Mouse (Mus musculus) spleen, adult 12 weeks (tissue): ENCODE results near the gene Bcr.
"Not testable (repeated sequence)": the region's sequence is repeated elsewhere in the genome, so short reads cannot be mapped to it uniquely, and the experiment has no call there.

Experiments used
- DNase-seq: peaks from one replicate; pipeline ENCODE4 v3.0.0; 2022; ENCODE audit warnings: low spot score

Bcr gene

DNA sequence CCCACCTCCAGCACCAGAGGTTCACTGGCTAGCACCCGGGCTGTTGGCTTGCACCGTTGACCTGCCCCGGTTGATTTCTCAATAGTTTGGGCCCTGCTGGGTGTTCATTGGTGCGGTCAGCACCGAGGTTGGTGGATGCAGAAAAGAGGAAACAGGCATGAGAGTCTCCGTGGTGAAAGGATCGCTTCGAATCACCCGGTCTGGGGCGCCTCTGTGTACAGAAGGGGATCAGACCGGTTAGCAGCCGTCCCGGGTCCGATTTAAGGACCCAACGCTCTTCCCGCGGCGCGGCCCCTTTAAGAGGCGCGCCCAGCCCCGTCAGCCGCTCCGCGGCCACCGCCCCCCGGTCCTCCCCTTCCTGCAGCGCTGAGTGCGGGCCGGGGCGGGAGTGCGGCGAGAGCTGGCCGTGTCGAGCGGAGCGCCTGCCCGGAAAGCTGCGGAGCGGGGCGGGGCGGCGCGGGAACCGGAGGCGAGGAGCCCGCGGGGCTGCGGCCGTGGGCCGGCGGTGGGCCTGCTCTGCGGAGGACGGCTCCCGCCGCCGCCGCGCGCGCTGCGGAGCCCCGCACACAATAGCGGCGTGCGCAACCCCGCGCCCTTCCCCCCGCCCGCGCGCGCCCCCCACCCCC lies at the start of gene Bcr:
TSS of gene Bcr (plus strand) at position 376 of the 626 bp plus-strand sequence.
- peak; percentile 32 for DNase-seq

DNA sequence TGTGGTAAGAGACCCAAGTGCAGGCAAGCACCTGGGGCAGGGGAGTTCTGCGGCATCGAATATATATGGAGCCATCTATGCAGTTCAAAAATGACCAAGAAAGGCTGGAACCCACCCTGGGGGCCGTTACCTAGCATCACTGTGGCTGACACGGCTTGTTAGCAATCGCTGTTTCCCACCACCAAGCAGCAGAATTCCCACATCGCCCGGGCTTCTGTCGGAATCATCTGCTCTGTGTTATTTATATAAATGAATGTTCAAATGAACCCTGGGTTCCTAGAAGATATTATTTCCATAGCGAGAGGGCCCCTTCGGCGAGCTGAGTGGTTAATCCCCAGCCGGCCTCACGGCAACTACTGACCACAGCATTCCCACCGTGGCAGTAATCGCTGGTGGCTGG lies 49.7 kb upstream of the Bcr start:
- DNase-seq, result no peak

DNA sequence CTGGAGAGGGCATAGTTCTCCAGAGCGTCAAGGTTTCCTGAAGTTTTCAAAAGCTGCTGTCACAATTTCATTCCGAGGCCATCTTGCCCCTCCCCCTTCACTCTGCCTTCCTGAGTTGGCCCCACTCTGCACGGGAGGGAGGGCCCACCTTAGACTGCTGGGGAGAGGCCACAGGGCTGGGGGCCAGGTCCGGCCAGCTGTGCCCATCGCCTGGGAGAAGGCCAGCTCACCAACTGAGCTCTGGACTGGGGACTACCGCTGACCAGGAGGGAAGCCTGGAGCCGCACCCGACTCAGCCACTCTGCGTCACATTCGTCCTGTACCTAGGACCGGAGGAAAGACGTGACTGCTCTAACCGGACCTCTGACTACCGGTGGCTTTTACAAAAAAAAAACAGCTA lies 44.9 kb upstream of the Bcr start:
- DNase-seq, result no peak

DNA sequence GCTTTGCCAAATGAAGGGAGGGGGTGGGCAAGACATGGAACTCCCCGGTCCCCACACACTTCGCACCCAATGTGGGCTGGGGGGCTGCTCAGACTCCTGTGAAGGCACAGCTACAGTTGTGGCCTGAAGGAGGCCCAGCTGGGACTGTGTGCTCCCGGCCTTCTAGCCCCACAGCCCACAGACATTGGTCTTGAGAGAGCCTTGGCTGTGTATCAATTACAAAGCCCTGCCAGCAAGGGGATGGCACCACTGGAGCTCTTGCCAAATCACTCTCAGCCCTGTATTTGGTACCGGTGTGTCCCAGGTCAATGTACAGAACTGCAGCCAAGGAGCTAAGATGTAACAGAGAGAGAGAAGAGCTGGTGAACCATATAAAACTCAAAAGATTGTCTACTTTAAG lies 43.9 kb upstream of the Bcr start:
- DNase-seq, result no peak

DNA sequence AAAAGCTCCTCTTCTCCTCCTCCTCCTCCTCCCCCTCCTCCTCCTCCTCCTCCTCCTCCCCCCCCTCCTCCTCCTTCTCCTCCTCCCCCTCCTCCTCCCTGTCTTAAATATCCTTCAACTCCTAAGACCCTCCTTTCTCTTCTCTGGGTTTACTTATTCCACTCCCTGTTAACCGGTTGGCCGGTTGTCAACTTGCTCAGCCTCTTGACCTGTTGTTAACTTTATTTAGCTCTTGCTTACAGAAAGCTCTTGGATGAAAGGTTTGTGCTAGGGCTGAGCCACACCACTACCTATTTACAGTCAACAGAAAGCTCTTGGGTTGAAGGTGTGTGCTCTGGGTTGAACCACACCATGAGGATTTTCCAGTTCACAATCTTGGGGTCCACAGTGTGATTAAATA lies 40.1 kb upstream of the Bcr start:
- DNase-seq, result no peak

DNA sequence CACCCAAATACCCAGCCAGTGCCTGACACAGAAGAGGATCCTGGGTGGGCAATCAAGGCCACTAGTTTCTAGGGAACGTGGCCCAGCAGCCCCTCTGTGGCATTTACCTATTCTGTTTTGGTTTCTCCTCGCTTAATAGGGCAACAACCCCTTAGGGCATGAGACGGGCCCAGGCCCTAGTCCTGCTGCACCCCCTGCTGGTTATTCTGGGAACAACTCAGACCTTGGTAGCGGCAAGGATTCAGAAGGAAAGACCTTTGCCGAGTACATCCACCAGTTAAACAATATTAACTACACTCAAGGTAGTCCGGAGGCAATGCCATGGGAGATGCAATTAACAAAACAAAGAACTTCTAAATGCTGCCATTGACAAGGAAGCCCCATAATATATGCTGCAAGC lies 39.3 kb upstream of the Bcr start:
- DNase-seq, result no peak

DNA sequence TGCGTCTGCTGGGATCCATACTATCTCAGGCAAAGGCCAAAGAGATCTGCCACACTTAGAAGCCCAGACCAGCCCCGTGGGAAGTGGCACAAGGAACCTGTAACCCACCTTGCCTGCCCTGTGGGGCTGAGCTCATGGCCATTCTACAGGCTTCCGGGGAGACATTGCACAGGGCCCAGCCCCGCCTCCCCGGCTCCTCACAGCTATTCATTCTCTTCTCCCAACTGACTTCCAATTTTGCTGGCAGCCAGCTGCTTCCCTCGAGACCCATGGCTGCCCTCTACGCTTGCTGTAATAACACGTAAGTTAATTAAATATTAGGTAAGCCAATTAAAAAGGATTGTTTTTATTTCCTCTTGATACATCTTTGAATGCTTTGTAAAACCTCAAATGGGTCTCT lies 33.9 kb upstream of the Bcr start:
- no peak for DNase-seq

DNA sequence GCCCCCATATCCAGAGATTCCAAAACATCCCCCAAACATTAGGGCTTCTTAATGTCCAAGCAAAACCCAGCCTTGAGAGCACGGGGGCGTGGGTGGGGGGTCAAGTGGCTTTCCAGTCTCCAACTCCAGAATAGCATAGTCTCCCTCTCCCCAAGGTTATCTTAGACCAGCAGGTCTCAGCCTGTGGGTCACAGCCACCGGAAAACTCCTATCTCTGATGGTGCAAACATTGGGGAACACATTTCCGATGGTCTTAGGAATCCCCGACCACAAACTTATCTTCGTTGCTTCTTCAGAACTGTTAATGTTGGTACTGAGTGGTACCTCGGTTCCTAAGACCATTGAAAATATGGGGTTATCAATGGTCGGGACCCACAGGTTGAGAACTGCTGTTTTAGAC lies 31.6 kb upstream of the Bcr start:
- DNase-seq, result no peak

DNA sequence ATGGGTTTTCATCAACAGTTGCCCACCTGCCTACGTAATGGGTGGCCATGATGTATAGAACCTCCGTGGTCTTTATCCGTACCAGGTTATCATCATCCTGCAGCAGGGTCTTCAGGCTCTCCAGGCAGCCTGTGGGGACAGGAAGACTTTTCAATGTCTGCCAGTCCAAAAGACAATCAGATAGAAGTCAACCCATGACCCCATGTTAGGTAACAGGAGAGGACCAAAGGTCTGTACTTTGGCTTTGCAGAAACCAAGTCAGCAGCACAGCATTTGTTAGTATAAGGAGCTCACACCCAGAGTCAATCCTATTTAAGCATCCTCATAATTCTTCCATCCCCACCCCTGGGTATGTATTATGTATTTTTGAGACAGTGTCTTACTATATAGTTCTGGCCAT lies 30.7 kb upstream of the Bcr start:
- DNase-seq, result no peak

DNA sequence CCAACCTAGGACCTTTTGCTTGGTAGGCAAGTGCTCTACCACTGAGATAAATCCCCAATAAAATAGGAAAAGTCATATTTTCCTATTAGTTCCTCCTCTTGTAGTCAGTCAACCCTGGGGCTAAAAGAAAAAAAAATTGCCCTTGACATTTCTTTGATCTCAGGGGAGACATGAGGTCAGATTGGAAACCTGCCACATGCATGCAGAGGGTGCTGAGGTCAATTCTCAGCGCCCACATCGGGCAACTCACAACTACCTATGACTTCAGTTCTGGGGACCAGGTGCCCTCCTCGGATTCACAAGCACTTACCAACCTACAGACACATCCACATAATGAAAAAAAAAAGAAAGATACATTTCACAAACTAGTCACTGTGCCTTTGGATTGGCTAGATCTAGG lies 30.2 kb upstream of the Bcr start:
- DNase-seq, result no peak

DNA sequence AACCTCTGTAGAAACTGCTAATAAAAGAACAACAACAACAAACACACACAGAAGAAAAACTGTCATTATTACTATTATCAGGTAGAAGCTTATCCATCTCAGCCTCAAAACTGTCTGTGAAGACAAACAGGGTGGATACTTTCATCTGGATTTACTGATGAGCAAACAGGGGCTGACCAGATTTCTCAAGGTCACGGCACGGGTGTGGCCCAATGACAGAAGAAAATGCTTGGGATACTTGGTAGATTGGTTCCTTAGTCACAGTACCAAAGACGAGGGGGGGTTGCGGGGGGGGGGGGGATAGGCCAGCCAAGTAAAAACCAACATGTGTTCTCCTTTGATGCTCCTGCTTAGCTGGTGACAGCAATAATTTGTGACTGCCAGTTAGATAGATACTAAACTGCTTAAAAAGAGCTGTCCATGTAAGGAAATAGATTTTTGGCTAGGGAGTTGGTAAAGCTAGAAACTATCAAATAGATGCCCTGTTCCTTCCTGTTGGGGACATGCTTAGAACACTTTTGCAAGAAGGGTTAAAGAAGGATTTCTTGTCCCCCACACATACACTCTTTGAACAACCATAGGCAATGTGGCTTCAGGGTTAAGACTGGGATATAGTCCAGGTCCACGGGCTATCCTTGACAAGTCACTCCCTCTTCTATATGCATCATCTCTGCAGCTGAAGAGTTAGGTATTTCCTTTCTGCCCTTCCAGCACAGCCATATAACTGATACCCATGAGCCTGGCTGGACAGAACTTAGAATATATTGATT lies 28.9 kb upstream of the Bcr start:
- no peak for DNase-seq

DNA sequence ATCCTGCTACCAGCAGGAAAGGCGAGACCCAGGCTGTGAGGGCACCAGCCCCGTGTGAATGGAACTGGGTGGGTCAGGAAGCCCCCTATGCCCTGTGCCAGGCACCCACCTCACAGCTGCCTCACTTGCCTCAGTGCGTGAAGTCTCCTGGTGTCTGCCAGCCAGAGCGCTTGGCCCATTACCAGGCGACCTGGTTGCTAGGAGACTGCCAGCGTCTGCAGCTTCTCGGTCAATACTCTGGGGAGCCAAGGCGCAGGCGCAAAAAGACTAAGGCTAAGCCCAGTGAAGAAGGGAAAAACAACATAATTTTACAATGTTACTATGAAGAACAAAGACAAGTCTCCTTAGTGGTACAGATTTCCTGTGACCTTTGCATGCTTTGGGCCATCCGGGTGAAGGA lies 28.0 kb upstream of the Bcr start, which contains the start of gene Rsph14:
TSS of gene Rsph14 (minus strand) at position 192 of the 400 bp plus-strand sequence.
- DNase-seq, result no peak

DNA sequence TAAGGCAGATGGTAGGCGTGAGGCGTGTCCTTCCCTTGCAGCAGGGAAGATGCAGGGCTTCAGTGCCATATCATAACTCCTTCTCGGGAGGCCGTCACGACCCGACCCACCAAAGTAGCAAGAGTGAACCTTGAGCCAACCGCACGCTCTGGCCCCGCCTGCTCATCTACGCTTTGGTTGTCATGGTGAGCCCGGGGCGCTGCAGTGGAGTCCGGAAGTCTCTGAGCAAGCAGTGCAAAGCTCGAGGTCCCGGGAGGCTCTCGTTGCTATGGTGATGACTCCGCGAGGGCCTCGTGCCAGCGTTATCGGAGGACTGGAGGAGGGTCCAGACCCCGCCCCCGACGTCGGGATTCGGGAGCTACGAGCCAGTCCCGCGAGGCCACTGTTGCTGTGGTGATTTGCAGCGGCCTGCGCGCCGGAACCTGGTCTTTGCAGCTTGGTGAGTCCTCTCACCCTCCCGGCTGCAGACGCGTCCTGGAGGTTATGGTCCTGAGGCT lies 23.5 kb upstream of the Bcr start, which contains the start of gene Rab36:
TSS of gene Rab36 (plus strand) at position 176 of the 497 bp plus-strand sequence.
- peak; percentile 27 for DNase-seq

DNA sequence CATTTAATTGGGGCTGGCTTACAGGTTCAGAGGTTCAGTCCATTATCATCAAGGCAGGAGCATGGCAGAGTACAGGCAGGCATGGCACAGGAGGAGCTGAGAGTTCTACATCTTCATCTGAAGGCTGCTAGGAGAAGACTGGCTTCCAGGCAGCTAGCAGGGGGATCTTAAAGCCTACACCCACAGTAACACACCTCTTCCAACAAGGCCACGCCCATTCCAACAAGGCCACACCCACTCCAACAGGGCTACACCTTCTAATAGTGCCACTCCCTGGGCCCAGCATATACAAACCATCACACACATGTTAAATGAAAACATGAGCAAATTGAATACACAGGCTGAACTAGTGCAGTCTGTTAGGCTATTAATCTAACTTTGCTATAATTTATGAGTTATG lies 18.3 kb upstream of the Bcr start:
- DNase-seq, result not testable (repeated sequence)

DNA sequence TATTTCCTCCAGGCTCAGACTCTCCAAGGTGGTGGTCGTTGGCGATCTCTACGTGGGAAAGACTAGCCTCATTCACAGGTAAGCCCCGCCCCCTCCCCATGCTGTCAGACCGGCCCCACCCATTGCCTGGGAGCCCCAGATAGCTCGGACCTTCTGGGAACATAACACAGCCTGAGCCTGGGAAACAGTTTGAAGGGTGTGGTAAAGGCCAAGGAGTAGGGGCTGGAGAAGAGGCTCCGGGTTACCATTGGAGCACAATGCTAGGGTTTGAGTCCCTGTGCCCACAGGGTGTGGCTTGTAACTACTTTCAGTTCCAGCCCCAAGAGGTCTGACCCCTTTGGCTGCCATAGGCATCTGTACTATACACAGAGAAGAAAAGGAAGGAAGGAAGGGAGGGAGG lies 15.9 kb upstream of the Bcr start:
- DNase-seq, result no peak

DNA sequence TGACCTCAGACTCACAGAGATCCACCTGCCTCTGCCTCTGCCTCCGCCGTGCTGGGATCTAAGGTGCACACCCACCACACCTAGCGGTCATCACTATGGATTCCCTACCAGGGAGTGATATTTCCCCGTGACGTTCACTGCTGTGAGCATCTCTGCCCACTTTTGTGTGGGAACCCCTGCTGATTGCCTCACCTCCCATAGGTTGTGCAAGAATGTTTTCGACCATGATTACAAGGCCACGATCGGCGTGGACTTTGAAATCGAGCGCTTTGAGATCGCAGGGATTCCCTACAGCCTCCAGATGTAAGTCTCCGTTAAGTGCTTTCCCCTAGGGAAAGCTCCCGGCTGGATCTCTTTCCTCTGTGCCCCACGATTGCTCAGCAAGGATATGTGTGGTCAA lies 14.6 kb upstream of the Bcr start:
- DNase-seq, result no peak

DNA sequence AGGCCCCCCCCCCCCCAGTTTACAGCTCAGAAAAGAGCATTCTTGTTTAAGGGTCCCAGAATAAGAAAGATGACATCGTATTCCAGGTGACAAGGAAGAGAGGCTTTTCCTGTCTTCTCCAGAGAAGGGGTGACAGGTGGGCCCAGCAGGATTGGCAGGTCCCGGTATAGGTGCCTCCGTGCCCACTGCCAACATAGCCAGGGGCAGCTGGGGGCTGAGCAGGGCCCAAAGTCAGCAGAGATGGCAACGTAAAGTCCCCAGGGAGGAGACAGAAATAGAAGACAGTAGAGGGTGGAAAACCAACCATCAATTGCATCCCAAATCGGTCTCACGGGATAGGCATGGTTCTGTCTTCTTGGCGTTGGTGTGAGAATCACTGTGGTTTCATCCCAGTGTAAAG lies 11.7 kb upstream of the Bcr start:
- no peak for DNase-seq

DNA sequence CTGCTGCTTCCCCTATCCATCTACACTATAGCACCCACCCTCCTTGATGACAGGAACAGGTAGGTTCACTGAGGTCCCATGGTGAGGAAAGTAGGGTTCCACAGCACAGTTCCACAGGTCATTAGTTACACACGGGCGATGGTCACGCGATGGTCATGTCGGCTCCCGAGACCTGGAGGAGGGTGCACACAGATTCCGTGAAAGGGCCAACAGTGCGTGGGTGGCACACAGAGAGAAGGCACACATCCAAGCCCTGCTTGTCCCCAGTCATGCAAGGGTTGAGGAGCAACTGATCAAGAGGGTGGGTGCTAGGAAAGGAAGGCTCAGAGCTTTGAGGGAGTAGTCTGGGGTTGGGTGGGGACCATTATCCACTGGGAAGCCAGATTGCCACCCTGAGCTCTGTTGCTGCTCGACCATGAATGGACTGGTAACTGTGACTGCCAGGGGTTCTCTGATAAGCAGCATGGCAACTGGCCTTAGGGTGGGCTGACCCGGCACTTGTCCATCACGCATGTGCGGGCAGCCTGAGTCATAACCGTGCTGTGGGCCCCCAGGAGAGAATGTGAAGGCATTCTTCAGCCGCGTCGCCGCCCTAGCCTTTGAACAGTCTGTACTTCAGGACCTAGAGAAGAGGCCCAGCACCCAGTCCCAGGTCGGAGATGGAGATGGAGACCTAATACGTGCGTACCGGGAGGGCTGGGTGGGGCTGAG lies 8.9 kb upstream of the Bcr start:
- DNase-seq, result no peak

DNA sequence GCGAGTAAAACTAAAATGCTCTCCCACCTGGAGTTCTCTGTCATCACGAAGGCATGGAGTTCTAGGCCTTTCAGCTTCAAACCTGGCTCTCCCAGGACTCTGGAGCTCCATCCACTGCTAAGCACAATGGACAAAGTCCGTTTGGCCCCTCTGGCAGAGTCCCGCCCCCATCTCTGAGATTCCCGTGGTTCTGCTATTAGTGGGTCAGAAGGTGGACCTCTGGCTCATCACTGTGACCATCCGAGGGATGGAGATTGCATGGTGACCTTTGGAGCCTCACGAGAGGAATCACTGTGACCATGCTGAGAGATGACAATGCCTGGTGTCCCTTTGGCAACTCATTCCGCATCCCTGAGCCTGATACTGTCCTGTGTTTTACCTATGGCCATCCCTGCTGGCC lies 7.5 kb upstream of the Bcr start:
- DNase-seq, result no peak

DNA sequence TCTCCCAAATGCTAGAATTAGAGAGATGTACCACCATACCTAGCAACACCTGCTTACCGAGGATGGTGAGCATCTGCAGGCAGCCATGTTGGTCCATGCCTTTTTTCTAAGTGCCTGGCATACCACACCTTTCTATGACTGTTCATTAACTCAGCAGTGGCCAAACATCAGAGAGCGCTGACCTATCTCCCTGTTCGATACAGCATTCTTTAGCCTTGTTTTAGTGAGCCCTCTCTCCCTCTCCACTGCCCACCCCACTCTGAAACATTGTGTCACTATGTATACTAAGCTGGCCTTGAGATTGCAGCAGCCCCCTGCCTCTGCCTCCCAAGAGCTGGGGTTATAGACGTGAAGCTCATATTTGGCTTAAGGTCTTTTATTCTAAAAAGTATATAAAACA lies 6.7 kb upstream of the Bcr start:
- no peak for DNase-seq

DNA sequence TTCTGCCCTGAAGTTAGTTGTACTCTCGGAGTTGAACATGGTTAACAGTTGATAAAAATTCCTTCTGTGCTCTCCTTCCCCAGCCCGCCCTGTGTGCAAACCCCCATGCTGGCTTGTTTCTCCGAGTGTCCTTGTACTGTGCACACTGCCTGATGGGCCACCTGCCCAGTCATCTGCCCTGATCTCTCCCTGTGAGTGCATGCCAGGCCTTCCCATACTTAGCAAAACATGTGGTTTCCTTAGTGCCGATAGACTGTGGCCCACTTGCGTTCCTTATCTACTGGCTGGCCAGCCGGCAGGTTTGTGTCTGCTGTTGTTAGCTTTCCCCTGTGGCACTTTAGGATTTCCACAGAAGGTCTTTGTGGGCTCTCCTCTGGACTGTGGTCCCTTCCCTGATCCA lies 6.3 kb upstream of the Bcr start:
- DNase-seq, result no peak

DNA sequence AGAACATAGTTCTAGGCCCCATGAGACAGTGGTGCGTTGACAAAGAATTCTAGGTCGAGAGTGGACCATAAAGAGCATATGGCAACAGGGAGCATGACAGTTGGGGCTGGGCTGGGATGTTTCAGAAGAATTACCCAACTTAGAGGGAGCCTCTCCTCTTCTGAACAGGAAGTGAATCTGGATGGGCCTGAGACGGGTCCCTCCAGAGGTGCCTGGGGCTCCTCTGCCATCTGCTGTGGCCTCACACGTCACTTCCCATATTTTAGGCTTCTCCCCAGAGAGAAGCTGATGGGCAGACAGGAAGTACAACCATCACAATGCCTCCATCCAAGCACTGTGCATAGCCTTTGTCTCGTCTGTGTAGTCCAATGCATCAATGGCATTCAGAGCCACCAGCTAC lies 4.7 kb upstream of the Bcr start:
- DNase-seq, result no peak

DNA sequence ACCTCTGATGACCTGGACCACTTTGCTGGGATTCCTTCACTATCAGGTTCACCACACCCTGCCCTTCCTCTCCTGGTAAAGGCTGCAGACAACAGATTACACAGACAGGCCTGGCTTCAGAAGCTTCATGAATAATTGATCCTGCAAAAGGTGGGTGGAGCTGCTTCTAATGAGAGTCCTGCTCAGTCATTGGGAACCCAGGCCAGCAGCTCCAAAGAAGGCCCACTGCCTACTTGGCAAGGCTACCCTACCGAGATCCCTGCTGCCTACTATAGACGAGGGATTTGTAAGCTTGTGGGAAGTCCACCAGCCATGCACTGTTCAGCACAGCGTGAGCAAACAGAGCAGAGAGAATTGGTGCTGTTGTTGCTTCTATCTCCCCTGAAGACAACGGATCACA lies 4.1 kb upstream of the Bcr start:
- no peak for DNase-seq
